7 mouse cellular contexts compared by ENCODE assay signal in genomic region chr11:76612638-76613104, GRCm38 (mm10). TPM values are rescaled to one million over a fixed set of nuclear protein-coding genes. Genes with fewer than 3 reads are reported as not detected.
DNase-seq lines count a peak whose midpoint lies in the region; ATAC-seq lines count a peak whose summit lies in the region.

No protein-coding gene starts in this region.

- no peaks in the 10 kb centered on the region for H3K36me3 ChIP-seq in forebrain, embryonic 16.5 days (ENCODE audit: control insufficient read depth, insufficient read depth)
- H3K36me3 ChIP-seq in intestine, embryonic 15.5 days: no peaks in the 10 kb centered on the region
- no peaks in the 10 kb centered on the region for H3K36me3 ChIP-seq in splenic B cell, adult 2 months (ENCODE audit: control insufficient read depth, insufficient read depth, low read length, poor library complexity, severe bottlenecking)

- DNase-seq in R1 (ENCODE audit: low read depth, low spot score): peak; percentile 94
- peak; percentile 46 to 65 for DNase-seq in left cerebral cortex, adult 9 months (ENCODE audit: low spot score in 2 of 2)
- DNase-seq in mesoderm, embryonic 11.5 days (ENCODE audit: low read depth, low spot score): peak; percentile 82
- DNase-seq in splenic B cell, adult 2 months (ENCODE audit: low read depth, low spot score): peak; percentile 32

- H3K9me3 ChIP-seq in forebrain, embryonic 16.5 days (ENCODE audit: control insufficient read depth, low read length): no peaks in the 10 kb centered on the region
- H3K9me3 ChIP-seq in intestine, embryonic 15.5 days: no peaks in the 10 kb centered on the region

- under 1% methylated on average over 19 of the region's 19 CpGs for WGBS in forebrain, embryonic 16.5 days
- WGBS in intestine, embryonic 15.5 days: under 1% methylated on average over 19 of the region's 19 CpGs

- H3K27me3 ChIP-seq in forebrain, embryonic 16.5 days (replicated peaks; ENCODE audit: control insufficient read depth, insufficient read depth, low read length): no peaks in the 10 kb centered on the region
- no peaks in the 10 kb centered on the region for H3K27me3 ChIP-seq in intestine, embryonic 15.5 days (replicated peaks)
- H3K27me3 ChIP-seq in splenic B cell, adult 2 months (ENCODE audit: control insufficient read depth, insufficient read depth, low read length, poor library complexity, severe bottlenecking): no peaks in the 10 kb centered on the region; the same call in 1 of the 2 replicates

- H3K9ac ChIP-seq in forebrain, embryonic 16.5 days (replicated peaks; ENCODE audit: low read depth, low read length): peak overlapping the region; percentile 55
- peak overlapping the region; percentile 34; the same call in 1 of the 2 replicates for H3K9ac ChIP-seq in intestine, embryonic 15.5 days

- H3K4me3 ChIP-seq in brown adipose tissue, adult 24 weeks (ENCODE audit: insufficient read depth, low read depth, low read length): peak overlapping the region; percentile 49
- H3K4me3 ChIP-seq in forebrain, embryonic 16.5 days (replicated peaks; ENCODE audit: low read length): peak overlapping the region; percentile 47
- H3K4me3 ChIP-seq in intestine, embryonic 15.5 days (replicated peaks): peak overlapping the region; percentile 39

- H3K4me2 ChIP-seq in forebrain, embryonic 16.5 days (ENCODE audit: low read length): peak overlapping the region; percentile 72
- H3K4me2 ChIP-seq in intestine, embryonic 15.5 days (replicated peaks): peak overlapping the region; percentile 84

- peak; percentile 61 for ATAC-seq in forebrain, embryonic 16.5 days
- peak; percentile 91 for ATAC-seq in intestine, embryonic 15.5 days

- H3K4me1 ChIP-seq in brown adipose tissue, adult 24 weeks (ENCODE audit: control insufficient read depth, insufficient read depth, insufficient read length, low read length): no peaks in the 10 kb centered on the region
- H3K4me1 ChIP-seq in forebrain, embryonic 16.5 days (replicated peaks; ENCODE audit: control insufficient read depth, insufficient read depth, low read length): peaks cover 13% of the 10 kb centered on the region
- H3K4me1 ChIP-seq in intestine, embryonic 15.5 days (replicated peaks): no peaks in the 10 kb centered on the region; the same call in 1 of the 2 replicates

- no peak overlapping the region for H3K27ac ChIP-seq in brown adipose tissue, adult 24 weeks (replicated peaks; ENCODE audit: low read depth, low read length)
- H3K27ac ChIP-seq in forebrain, embryonic 16.5 days (ENCODE audit: low read length): peak overlapping the region; percentile 35
- H3K27ac ChIP-seq in intestine, embryonic 15.5 days: no peak overlapping the region; the same call in 1 of the 2 replicates

RNA-seq across cellular contexts. Expression of gene Abr, which starts 9.4 kb away (rescaled TPM):
- polyA plus RNA-seq in brown adipose tissue, adult 24 weeks (2012; ENCODE audit: insufficient read depth, insufficient read length, missing spikeins): 2.4 and 3.6 TPM in 2 replicates
- polyA plus RNA-seq in forebrain, embryonic 16.5 days (2015; fragmentation: Nextera tagmentation; extraction: Ambion mirVana): 117 and 121 TPM in 2 replicates
- polyA plus RNA-seq in intestine, embryonic 15.5 days (2015; fragmentation: Nextera tagmentation; extraction: Ambion mirVana): 37.9 and 38.3 TPM in 2 replicates

RNA-seq across cellular contexts. Expression of gene Bhlha9, which starts 59.6 kb away (rescaled TPM):
- polyA plus RNA-seq in brown adipose tissue, adult 24 weeks (2012; ENCODE audit: insufficient read depth, insufficient read length, missing spikeins): not detected in 2 replicates
- polyA plus RNA-seq in forebrain, embryonic 16.5 days (2015; fragmentation: Nextera tagmentation; extraction: Ambion mirVana): 0.27 and 1.3 TPM in 2 replicates
- 0.14 and 0.19 TPM in 2 replicates for polyA plus RNA-seq in intestine, embryonic 15.5 days (2015; fragmentation: Nextera tagmentation; extraction: Ambion mirVana)

Comparison
In these comparisons a context has a peak if more than half of its experiments do, and no peak if none do; other contexts are left out.
1. DNase-seq: peak in every context shown above with its lines; median percentile 94 in R1; 82 in mesoderm, embryonic 11.5 days; 56 in left cerebral cortex, adult 9 months; 32 in splenic B cell, adult 2 months.